Mouse (Mus musculus) thymus, adult 2 months (tissue): Measurements from ENCODE around the gene Klhl33.

Experiments
- CTCF ChIP-seq: fragments of 200-500 bp; IDR thresholded peaks from 2 replicates; pipeline ENCODE4 v1.5.1; 2012; ENCODE audit warnings: mild to moderate bottlenecking, control low read depth, low read length, moderate library complexity, borderline replicate concordance; ENCODE audit not compliant: control insufficient read depth, poor library complexity, insufficient read depth; ENCODE audit errors: extremely low read depth
- POLR2A ChIP-seq: fragments of 200-500 bp; IDR thresholded peaks from 2 replicates; pipeline ENCODE4 v1.6.1; 2012; ENCODE audit warnings: mild to moderate bottlenecking, low read length, control low read depth, moderate library complexity; ENCODE audit not compliant: control insufficient read depth, poor library complexity, insufficient read depth; ENCODE audit errors: extremely low read depth

GRCm38 (mm10) chr14:50862641-50863040, 34.7 kb downstream of the Klhl33 start:
- TF ChIP-seq POLR2A (no peak), CTCF (no peak)
